Mouse (Mus musculus) embryonic stem cell, embryonic (primary cell): ENCODE results near the gene Tradd.

Source experiments
- CTCF ChIA-PET, 4 experiments: fragments of 300-600 bp in 2 of 4; fragments of 350-600 bp in 2 of 4; sonication (Branson Sonifier 250); formaldehyde crosslinking; loops; one replicate each; lab custom pipeline; 2022; ENCODE audit warnings: inconsistent platforms in 2 of 4; lab: Charles Lee
- POLR2A ChIA-PET, 4 experiments: fragments of 300-600 bp in 2 of 4; fragments of 350-600 bp in 2 of 4; sonication (Branson Sonifier 250); formaldehyde crosslinking; loops; one replicate each; lab custom pipeline; 2022; ENCODE audit warnings: antibody characterized with exemption in 4 of 4, inconsistent platforms in 1 of 4; lab: Charles Lee

The Tradd gene

DNA sequence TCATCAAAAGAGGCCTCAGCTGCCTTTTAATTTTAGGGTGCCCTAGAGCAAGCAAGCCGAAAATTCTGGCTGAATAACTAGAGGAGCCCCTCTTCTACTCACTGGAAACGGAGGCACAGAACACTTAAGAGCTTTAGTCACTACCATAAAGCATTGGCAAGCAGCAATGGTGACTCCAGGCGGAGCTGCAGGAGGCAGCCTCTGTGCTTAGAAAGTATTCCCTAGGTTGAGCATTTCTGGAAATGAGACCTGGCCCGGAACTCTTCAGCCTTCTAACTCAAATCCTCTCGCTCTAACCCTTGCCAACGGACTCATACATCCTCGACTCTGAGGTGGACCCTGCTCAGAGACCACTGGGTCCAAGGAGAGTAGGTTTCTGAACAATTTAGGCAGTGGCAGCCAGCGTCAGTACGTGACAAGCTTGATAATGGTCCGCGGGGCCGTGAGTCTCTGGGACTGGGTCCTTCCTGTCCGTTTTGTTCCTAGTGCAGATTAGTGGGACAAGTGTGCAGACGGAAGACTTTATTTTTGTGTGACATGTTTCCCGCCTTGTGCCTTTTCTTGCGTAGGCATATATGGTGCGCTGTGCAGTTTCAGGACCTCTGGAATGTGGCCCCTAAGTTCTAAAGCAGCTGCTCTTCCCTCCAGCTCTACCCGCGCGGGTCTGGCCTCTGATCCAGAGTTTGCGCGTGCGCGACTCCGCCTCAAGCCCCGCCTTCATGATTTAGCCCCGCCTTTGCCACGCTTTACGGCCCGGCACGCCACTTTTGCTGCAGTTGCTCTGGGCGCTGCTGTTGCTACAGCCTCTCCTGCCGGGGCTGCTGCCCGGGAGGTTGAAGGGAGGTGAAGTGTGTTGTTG lies 39.8 kb downstream of the Tradd start, which contains the start of gene D230025D16Rik:
D230025D16Rik (plus strand) TSS at position 733 of the 859 bp plus-strand sequence.
- CTCF ChIA-PET, result interaction anchor here (0.5 to 2.9 kb wide), 18 partner anchors 9 to 291 kb away, joined by 3 to 17 read pairs (median 3); partner anchors contain the start of gene B3gnt9 (in 1 of the 4)
- POLR2A ChIA-PET, result interaction anchor here (0.5 to 9.6 kb wide), 69 partner anchors 8 to 650 kb away, joined by 3 to 153 read pairs (median 4); partner anchors contain the start of genes B3gnt9 (in 3 of the 4), E2f4 (in 2 of the 4), 4931428F04Rik (in 1 of the 4) and Cbfb (in 1 of the 4)

DNA sequence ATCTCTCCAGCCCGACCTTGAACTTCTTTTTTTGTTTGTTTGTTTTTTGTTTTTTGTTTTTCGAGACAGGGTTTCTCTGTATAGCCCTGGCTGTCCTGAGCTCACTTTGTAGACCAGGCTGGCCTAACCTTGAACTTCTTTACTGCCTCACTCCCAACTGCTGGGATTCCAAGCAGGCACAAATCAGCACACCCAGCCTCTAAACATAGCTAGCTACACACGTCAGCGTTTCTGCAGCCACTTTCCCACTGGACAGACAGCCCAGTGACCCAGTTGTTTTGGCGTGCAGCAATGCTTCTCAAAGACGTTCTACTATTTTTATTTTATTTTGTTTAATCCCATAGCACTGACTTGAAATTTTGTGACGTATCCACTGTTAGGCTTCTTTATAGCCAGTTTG lies 40.6 kb downstream of the Tradd start:
- CTCF ChIA-PET, result interaction anchor here (0.6 to 2.9 kb wide), 8 partner anchors 9 to 124 kb away, joined by 3 to 17 read pairs (median 5); partner anchors contain the start of genes B3gnt9 (in 1 of the 4) and Fhod1 (in 1 of the 4)
- POLR2A ChIA-PET, result interaction anchor here (0.6 to 9.6 kb wide), 44 partner anchors 7 to 621 kb away, joined by 3 to 153 read pairs (median 6); partner anchors contain the start of genes B3gnt9 (in 3 of the 4), 4931428F04Rik (in 1 of the 4), Cbfb (in 1 of the 4) and E2f4 (in 1 of the 4)

- POLR2A ChIA-PET, result interaction anchor here in 3 of 4 experiments (0.6 to 9.6 kb wide), 12 partner anchors 10 to 130 kb away, joined by 3 to 119 read pairs (median 3); partner anchors contain the start of genes B3gnt9 (in 1 of the 3), E2f4 (in 1 of the 3) and Fhod1 (in 1 of the 3)
- CTCF ChIA-PET, result interaction anchor here (0.6 to 2.1 kb wide), 36 partner anchors 8 to 616 kb away, joined by 3 to 9 read pairs (median 4); partner anchors contain the start of genes Exoc3l (in 2 of the 4) and B3gnt9 (in 1 of the 4)
Measured at GRCm38 (mm10) chr8:105217926-105218522, 46.4 kb downstream of the Tradd start.

GRCm38 (mm10) chr8:105214104-105214503 lies 50.3 kb downstream of the Tradd start:
- ChIA-PET POLR2A (interaction anchor here in 3 of 4 experiments (0.6 to 3.5 kb wide), 4 partner anchors 10 to 195 kb away, joined by 3 to 11 read pairs (median 8); partner anchors contain the start of gene D230025D16Rik (in 2 of the 3)), CTCF (interaction anchor here in 2 of 4 experiments (0.7 to 1.9 kb wide), 7 partner anchors 10 to 93 kb away, joined by 3 to 6 read pairs (median 3); partner anchors contain the start of gene D230025D16Rik (in 2 of the 2))

GRCm38 (mm10) chr8:105209153-105210110 lies 55.0 kb downstream of the Tradd start:
- ChIA-PET CTCF (interaction anchor here (0.6 to 2.1 kb wide), 7 partner anchors 8 to 127 kb away, joined by 3 to 6 read pairs (median 4); no protein-coding TSS in a partner anchor), POLR2A (interaction anchor here in 1 of 4 experiments (0.8 to 4.0 kb wide), 4 partner anchors 8 to 25 kb away, joined by 3 to 14 read pairs (median 7); partner anchors contain the start of gene D230025D16Rik)
